Mouse (Mus musculus): ENCODE measurements around the gene Grb2.
"Not testable (repeated sequence)": the region's sequence is repeated elsewhere in the genome, so short reads cannot be mapped to it uniquely, and the experiment has no call there.

Grb2 gene

GRCm38 (mm10) chr11:115645498-115645897 is 62.9 kb downstream of the Grb2 start:
- DNase-seq (ENCODE audit: low spot score), result not testable (repeated sequence)

GRCm38 (mm10) chr11:115644308-115644707 is 64.1 kb downstream of the Grb2 start:
- DNase-seq (ENCODE audit: low spot score), result no peak

- peak; percentile 80 for DNase-seq (ENCODE audit: low spot score)
These were observed 65.1 kb downstream of the Grb2 start for GRCm38 (mm10) chr11:115643265-115643664.

GRCm38 (mm10) chr11:115642705-115643104 is 65.7 kb downstream of the Grb2 start:
- no peak for DNase-seq (ENCODE audit: low spot score)

- DNase-seq (ENCODE audit: low spot score), result no peak
These were observed 66.7 kb downstream of the Grb2 start for GRCm38 (mm10) chr11:115641664-115642036.

- peak; percentile 87 for DNase-seq (ENCODE audit: low spot score)
These were observed 67.3 kb downstream of the Grb2 start for GRCm38 (mm10) chr11:115640978-115641663.

- no peak for DNase-seq (ENCODE audit: low spot score)
These were observed 68.0 kb downstream of the Grb2 start for GRCm38 (mm10) chr11:115640311-115640828.

- DNase-seq (ENCODE audit: low spot score), result no peak
These were observed 68.9 kb downstream of the Grb2 start for GRCm38 (mm10) chr11:115639540-115639939.

- DNase-seq (ENCODE audit: low spot score), result no peak
These were observed 69.6 kb downstream of the Grb2 start for GRCm38 (mm10) chr11:115638498-115639409.

GRCm38 (mm10) chr11:115636960-115637359 is 71.4 kb downstream of the Grb2 start:
- DNase-seq (ENCODE audit: low spot score), result no peak

GRCm38 (mm10) chr11:115635484-115635883 is 72.9 kb downstream of the Grb2 start:
- no peak for DNase-seq (ENCODE audit: low spot score)

GRCm38 (mm10) chr11:115635041-115635440 is 73.4 kb downstream of the Grb2 start:
- DNase-seq (ENCODE audit: low spot score), result no peak

GRCm38 (mm10) chr11:115634109-115634508 is 74.3 kb downstream of the Grb2 start:
- no peak for DNase-seq (ENCODE audit: low spot score)

GRCm38 (mm10) chr11:115632862-115633261 is 75.5 kb downstream of the Grb2 start:
- DNase-seq (ENCODE audit: low spot score), result no peak

GRCm38 (mm10) chr11:115632247-115632646 is 76.2 kb downstream of the Grb2 start:
- DNase-seq (ENCODE audit: low spot score), result no peak

GRCm38 (mm10) chr11:115631505-115631890 is 76.9 kb downstream of the Grb2 start:
- DNase-seq (ENCODE audit: low spot score), result no peak

GRCm38 (mm10) chr11:115630532-115631504 is 77.6 kb downstream of the Grb2 start:
- peak; percentile 57 for DNase-seq (ENCODE audit: low spot score)

GRCm38 (mm10) chr11:115629734-115630531 is 78.5 kb downstream of the Grb2 start:
- no peak for DNase-seq (ENCODE audit: low spot score)

- DNase-seq (ENCODE audit: low spot score), result no peak
These were observed 79.8 kb downstream of the Grb2 start for GRCm38 (mm10) chr11:115628465-115629101.

- DNase-seq (ENCODE audit: low spot score), result peak; percentile 98
These were observed 80.5 kb downstream of the Grb2 start, which contains the start of gene Slc25a19 for GRCm38 (mm10) chr11:115627705-115628464. Gene Slc25a19, minus strand, starts transcription at chr11:115628295.

Measured in T-cell, adult 2 months (primary cell).